Mouse (Mus musculus) embryo, embryonic 10.5 days (tissue): ENCODE data around the gene Mcee.
A peak's percentile ranks its signal among the peaks of the same experiment; 100 is the strongest.

Source experiments
- DNase-seq: peaks from one replicate; pipeline ENCODE4 v3.0.0-alpha.2; 2015; ENCODE audit warnings: low spot score

Mcee gene

DNA sequence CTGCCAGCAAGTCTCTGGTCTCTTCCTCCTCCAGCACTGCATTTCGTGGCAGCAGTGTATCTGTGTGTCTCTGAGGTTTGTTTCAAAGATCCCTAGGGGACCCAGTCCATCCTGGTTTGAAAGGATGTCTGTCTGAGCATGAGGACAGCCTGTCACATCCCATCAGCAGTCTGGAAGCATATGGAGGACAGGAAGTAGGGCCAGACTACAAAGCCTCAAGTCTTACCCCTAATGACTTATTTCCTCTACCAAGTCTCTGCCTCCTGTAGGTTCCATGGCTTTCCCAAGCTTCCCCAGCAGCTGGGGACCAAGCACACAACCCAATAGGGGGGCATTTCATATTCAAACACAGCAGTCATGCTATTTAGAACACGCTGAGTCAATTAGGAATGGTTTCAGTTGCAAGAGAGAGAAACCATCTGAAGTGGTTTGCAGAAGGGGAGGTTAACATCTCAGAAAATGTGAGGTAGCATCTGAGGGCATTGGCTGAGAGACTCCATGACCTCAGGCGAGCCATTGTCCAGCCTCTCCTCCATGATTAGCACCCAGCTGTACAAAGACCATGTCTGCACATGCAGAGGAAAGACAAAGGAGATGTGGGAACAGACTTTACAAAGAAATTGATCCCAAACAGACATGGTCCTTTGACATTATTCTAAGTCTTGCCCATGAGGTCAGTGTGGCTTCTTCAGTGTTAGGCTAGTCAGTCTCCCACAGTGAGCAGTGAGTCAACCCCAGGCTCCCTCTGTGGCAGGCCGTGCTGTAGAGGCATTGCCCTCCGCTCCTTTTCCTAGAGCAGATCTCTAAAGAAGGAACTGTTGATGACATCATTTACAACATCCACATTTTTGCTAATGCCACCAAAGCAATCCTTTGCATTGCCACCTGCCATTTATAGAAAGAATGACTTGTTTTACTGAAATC, 47.5 kb downstream of the Mcee start:
- DNase-seq, result peak; percentile 26

DNA sequence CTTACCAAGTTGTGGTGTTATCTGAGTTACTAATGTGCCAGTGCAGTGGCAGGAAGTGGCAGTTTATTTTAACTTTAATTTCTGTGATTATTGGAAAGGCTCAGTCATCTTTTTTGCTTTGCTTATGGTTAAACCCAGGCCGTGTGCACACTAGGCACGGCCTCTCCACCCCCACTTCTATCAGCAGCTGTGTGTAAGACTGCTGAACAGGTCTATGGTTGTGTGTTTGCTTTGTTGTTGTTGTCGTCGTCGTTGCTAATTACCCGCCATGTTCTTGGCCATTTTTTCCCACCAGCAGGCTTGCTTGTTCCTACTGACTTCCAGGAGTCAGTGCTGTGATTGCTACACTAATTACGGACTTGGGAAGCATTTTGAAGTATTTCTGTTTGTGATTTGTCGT, 48.1 kb downstream of the Mcee start:
- DNase-seq, result no peak

GRCm38 (mm10) chr7:64450631-64451030, 58.2 kb downstream of the Mcee start:
- DNase-seq, result no peak

GRCm38 (mm10) chr7:64451441-64451840, 59.0 kb downstream of the Mcee start:
- peak; percentile 33 for DNase-seq

DNA sequence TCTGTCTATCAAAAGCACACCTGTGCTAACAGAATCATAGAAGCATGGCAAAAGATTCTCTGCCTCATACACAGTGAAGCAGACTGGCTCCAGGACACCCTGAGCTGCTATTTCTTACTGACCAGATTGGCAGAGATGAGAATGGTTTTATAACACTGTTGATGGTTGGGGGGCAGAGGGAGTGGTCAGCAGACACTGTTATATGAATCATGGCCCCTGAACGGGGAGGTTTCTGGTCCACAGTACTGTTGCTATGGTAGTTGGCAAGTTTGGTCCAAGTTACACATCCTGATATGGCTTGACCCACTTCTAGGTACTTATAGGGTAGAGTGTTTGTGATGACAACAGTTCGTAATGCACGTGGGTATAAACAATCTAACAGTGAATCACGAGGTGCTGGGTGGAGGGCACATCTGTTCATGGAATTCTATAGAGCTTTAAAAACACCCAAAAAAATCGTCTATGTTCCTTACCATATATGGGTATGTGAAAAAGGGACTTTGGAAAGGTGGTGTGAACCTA, 59.5 kb downstream of the Mcee start:
- no peak for DNase-seq

DNA sequence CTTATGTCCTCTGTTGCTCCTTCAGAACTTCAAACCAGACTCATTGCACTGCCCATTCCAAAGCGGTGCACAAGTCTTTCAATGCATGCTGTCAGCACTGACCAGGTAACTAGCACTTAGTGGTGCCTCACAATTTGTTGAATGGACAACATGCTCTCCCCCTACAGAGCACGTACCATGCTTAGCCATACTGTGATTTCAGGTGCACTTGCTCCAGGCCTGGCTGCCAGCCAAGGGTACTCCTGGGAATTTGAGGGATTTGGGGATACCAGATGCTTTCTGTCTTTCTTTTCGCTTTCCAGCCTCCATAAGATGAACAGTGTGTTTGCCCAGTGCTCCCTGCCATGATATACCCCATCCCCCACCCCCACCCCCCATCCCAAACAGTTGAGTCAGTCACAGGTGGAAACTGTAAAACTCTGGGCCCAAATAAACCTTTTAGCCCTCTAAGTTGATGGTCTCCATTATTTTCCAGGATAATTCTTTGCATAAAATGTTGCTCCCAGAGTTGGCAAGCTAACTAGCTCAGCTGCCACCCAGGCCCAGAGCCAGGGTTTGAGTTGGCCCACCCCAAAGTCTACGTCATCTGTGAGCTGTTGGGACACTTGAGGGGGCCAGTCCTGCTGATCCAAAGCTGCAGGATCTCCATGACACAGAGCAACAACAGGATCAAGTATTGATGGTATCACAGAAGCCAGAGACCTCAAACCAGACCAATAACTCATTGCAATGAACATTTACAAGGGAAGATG, 60.2 kb downstream of the Mcee start:
- no peak for DNase-seq

DNA sequence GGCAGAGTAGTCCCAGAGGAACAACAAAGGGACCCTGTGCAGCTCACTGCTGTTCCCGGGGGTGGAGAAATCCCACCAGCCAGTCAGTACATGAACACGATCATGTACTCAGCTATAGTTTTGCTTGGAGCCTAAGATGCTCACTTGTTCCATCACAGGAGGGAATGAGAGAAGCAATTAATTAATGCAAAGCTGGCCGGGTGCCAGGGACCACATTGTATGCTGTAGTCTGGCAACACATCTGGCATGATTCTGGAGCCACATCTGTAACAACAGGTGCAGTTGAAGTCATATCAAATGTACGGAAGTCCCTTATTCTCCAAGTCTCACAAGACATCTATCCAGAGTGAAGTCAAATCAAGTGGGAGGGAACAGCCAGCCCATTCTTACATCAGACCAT, 63.8 kb downstream of the Mcee start:
- no peak for DNase-seq

DNA sequence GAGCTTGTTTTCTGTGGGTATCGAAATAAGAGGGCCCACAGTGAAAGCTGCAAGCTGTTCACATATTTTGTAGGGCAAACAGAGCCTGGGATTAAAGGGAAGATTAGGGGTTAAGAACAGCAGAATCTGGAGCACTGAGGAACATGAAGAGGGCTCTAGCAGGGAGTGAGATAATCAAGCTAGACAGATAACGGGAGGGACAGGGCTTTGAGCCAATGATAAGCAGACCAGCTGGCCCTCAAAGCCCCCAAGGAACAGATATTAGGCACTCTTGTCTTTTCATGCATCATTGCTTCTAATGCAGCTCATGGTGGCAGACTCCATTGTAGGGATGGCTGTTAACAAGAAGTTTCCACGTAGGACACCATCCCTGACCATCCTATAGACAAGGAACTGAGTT, 64.3 kb downstream of the Mcee start:
- DNase-seq, result no peak

DNA sequence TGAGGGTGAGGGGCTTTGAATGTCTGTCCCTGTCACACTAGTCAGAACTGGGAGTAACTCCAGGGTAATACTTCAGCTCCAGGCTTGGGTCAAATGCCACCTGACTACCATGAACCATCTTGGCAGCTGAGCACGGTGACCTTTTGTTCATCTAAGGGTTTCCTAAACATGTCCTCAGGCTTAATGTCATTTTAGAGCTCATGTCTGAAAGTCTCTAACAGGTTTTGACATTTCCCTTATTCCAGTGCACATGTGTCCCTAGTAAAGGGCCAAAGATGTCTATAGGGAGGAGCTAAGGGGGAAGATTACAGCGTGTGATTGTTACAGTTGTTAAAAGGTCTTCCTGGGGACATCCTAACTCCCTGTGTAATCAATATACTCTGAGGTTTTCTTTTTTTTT, 65.4 kb downstream of the Mcee start:
- DNase-seq, result no peak
